Mouse (Mus musculus) macrophage (primary cell): ENCODE data around the gene Rad51b. TPM values are rescaled to one million over a fixed set of nuclear protein-coding genes. Genes with fewer than 3 reads are reported as not detected.
"Not testable (repeated sequence)": the region's sequence is repeated elsewhere in the genome, so short reads cannot be mapped to it uniquely, and the experiment has no call there.

Source experiments
- H3K27ac ChIP-seq: fragments of 350-480 bp; formaldehyde crosslinking; 2 replicates; pipeline ENCODE4 v1.9.0; 2021
- H3K36me3 ChIP-seq: fragments of 350-480 bp; formaldehyde crosslinking; 2 replicates; pipeline ENCODE4 v1.9.0; 2021; ENCODE audit errors: inconsistent target
- H3K4me3 ChIP-seq: fragments of 350-480 bp; formaldehyde crosslinking; 2 replicates; pipeline ENCODE4 v1.9.0; 2021; ENCODE audit errors: inconsistent target
- H3K79me2 ChIP-seq: fragments of 350-480 bp; formaldehyde crosslinking; 2 replicates; pipeline ENCODE4 v1.9.0; 2021; ENCODE audit errors: inconsistent target
- WGBS: methylation state at CpG from one replicate; pipeline ENCODE4 v1.1.7; 2026; ENCODE audit warnings: inconsistent platforms; ENCODE audit not compliant: missing documents; 5-methylcytosine and 5-hydroxymethylcytosine counted together
- polyA plus RNA-seq: library from polyadenylated mRNA; stranded (reverse); fragments of 250-400 nt; gene quantifications from 3 replicates; pipeline ENCODE4 v1.2.4, GENCODE M21; 2018; ENCODE audit warnings: inconsistent platforms

Gene Rad51b
- polyA plus RNA-seq, 1 experiment from 2014 or later, result 1.3 TPM

DNA sequence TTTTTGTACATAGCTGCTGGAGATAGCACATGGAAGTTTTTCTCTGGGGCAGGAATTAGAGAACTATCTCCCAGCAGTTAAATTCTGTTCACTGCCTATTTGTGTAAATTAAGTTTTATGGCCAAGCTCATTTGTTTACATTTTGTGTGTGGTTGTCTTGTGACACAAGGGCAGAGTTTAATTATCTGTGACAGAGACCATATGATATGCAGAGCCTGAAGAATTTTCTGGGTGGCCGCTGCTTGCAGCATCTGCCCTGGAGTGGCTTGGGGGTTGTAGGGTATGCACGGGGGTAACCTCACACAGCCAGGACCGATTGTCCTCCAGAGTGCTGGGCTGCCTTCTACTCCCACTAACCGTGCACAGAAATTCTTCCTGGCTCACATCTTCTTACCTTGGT is 8.9 kb downstream of the Rad51b start:
- 92% methylated on average over 4 of the region's 4 CpGs for WGBS

DNA sequence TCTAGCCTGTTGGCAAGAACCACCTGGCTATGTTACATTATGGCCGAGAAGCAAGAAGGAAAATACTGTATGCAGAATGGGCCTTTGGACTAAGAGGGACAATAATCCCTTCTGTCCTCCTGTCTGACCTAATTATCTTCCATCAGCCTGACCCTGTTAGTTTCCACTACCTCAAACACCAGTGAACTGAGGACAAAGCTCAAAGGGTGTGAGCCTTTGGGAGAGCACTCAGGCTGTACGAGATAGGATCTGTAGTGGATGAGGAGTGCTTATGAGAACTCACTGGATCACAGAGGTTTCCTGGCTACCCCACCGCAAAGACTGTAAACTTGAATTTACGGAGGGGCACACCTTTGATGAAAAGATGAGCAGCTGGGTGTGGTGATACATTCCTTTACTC is 16.6 kb downstream of the Rad51b start:
- Histone ChIP-seq H3K27ac (no peak overlapping the region), H3K79me2 (no peaks in the 10 kb centered on the region), H3K36me3 (no peaks in the 10 kb centered on the region), H3K4me3 (no peak overlapping the region)
- WGBS, result 94% methylated on average over 4 of the region's 4 CpGs

More for the DNA sequence above, 8.9 kb downstream of the Rad51b start:
- Histone ChIP-seq H3K79me2 (no peaks in the 10 kb centered on the region), H3K4me3 (no peak overlapping the region), H3K27ac (no peak overlapping the region), H3K36me3 (no peaks in the 10 kb centered on the region)

DNA sequence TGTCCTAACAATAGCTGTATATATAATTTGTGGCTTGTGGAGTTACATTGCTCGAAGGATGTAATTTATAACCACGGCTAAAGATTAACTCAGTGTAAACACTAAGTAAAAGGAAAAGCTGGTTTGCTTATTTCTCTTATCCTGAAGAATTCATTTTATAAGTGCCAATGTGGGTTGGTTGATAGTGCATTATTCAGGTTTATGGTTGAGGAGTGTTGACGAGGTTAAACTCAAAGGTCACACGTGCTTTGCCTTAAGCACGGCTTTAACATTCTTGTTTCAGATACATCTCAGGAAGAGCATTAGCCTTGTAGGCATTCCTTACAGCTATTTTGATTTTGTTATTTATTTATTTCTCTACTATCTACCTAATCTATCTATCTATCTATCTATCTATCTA is 20.3 kb downstream of the Rad51b start:
- Histone ChIP-seq H3K36me3 (no peaks in the 10 kb centered on the region), H3K4me3 (no peak overlapping the region), H3K27ac (no peak overlapping the region), H3K79me2 (no peaks in the 10 kb centered on the region)
- 94% methylated on average over 5 of the region's 5 CpGs for WGBS

DNA sequence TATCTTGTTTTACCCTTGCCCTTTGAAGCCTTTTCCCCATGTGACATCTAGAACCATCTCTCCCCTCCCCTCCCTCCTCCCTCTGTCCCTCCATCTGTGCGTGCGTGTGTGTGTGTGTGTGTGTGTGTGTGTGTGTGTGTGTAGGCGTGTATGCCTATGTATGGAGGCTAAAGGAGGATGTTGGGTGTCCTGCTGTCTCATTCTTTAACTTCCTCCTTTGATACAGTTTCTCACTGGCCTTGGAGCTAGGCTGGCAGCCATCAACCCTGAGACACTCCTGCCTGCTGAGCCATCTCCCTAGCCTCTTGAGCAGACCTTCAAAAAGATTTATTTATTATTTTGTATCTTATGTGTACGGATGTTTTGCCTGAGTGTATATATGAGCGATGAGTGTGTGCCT is 23.8 kb downstream of the Rad51b start:
- peak overlapping the region; percentile 91 for H3K27ac ChIP-seq
- H3K79me2 ChIP-seq, result no peaks in the 10 kb centered on the region
- H3K36me3 ChIP-seq, result no peaks in the 10 kb centered on the region
- 23% methylated on average over 2 of the region's 5 CpGs for WGBS
- no peak overlapping the region for H3K4me3 ChIP-seq

DNA sequence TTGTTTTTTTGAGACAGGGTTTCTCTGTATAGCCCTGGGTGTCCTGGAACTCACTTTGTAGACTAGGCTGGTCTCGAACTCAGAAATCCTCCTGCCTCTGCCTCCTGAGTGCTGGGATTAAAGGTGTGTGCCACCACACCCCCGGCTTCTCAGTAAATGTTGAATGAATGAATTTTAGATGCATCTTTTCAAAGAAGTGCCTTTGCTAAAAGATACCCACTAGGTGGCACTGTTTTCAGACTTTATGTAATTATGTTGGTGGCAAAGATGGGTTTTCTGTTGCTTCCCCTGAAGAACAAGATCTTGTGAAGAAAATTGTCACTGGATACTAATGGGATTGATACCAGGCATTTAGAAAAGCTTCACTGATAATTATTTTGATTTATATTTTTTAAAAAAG is 25.5 kb downstream of the Rad51b start:
- not testable (repeated sequence) for H3K79me2 ChIP-seq, H3K4me3 ChIP-seq, H3K36me3 ChIP-seq, H3K27ac ChIP-seq
- 69% methylated on average over 2 of the region's 2 CpGs for WGBS

- Histone ChIP-seq H3K4me3 (no peak overlapping the region), H3K36me3 (no peaks in the 10 kb centered on the region), H3K27ac (no peak overlapping the region), H3K79me2 (no peaks in the 10 kb centered on the region)
- WGBS, result 83% methylated on average over 2 of the region's 2 CpGs
Observed at GRCm38 (mm10) chr12:79326236-79326635, 29.2 kb downstream of the Rad51b start.

GRCm38 (mm10) chr12:79326745-79327144 is 29.7 kb downstream of the Rad51b start:
- WGBS, result 96% methylated on average over 2 of the region's 2 CpGs
- no peaks in the 10 kb centered on the region for H3K79me2 ChIP-seq

DNA sequence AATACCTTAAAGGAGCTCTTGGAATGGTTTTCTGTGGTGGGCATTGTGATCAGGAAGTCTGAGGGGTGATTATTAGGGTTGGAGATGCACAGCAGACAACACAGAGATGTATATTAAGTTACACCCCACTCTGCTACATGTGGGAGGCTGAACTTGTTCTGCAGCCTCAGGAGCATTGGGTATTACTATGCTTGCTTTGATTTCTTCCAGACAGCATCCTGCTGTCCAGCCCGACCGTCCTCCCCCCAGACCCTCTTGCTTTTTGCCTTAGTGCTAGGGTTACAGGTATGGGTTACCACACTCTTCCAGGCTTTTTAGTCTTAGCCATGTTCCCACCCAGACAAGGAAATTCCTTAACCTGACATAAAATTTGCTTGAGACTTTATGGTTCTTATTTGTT is 30.8 kb downstream of the Rad51b start:
- Histone ChIP-seq H3K4me3 (no peak overlapping the region), H3K79me2 (no peaks in the 10 kb centered on the region), H3K27ac (no peak overlapping the region), H3K36me3 (no peaks in the 10 kb centered on the region)
- WGBS, result 95% methylated on average over 2 of the region's 2 CpGs

More at GRCm38 (mm10) chr12:79326745-79327144, 29.7 kb downstream of the Rad51b start:
- Histone ChIP-seq H3K36me3 (no peaks in the 10 kb centered on the region), H3K27ac (no peak overlapping the region), H3K4me3 (no peak overlapping the region)

DNA sequence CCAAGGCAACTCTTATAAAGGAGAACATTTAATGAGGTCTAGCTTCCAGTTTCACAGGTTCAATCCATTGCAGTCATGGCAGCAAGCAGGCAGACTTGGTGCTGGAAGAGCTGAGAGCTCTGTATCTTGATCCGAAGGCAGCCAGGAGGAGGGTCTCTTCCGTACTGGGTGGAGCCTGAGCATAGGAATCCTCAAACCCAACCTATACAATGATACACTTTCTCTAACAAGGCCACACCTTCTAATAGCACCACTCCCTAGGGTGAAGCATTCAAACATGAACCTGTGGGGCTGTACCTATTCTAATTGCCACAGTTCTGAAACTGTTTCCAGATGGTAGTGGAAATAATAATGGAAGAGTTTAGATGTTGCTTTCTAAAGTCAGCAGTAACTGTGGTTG is 33.5 kb downstream of the Rad51b start:
- Histone ChIP-seq H3K36me3 (no peaks in the 10 kb centered on the region), H3K27ac (no peak overlapping the region), H3K4me3 (no peak overlapping the region), H3K79me2 (no peaks in the 10 kb centered on the region)
- 91% methylated on average over 2 of the region's 2 CpGs for WGBS

GRCm38 (mm10) chr12:79331722-79332121 is 34.6 kb downstream of the Rad51b start:
- whole genome bisulfite sequencing, result 92% methylated on average over 4 of the region's 4 CpGs
- H3K4me3 ChIP-seq, result no peak overlapping the region
- H3K27ac ChIP-seq, result no peak overlapping the region
- H3K79me2 ChIP-seq, result no peaks in the 10 kb centered on the region
- no peaks in the 10 kb centered on the region for H3K36me3 ChIP-seq

DNA sequence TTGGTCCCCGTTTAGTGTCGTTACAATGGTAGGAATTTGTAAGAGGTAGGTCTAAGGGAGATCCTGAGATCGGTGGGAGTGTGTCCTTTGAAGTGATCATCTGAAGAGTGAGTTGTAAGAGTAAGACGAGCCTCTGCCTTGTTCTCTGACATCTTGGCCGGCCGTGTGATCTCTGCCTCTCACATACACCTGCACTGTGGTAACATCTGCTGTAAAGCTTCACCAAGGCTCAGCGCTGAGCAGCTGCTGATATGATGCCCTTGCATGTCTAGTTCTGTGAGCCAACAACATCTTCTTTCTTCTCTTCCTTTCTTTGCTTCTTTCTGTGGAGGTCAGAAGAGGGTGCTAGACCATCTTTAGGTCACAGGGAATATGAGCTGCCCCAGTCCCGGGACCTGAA is 41.7 kb downstream of the Rad51b start:
- H3K79me2 ChIP-seq, result no peaks in the 10 kb centered on the region
- no peak overlapping the region for H3K4me3 ChIP-seq
- WGBS, result 95% methylated on average over 8 of the region's 8 CpGs
- H3K27ac ChIP-seq, result no peak overlapping the region
- no peaks in the 10 kb centered on the region for H3K36me3 ChIP-seq

GRCm38 (mm10) chr12:79340513-79340912 is 43.4 kb downstream of the Rad51b start:
- Histone ChIP-seq H3K27ac (no peak overlapping the region), H3K4me3 (no peak overlapping the region), H3K36me3 (no peaks in the 10 kb centered on the region), H3K79me2 (no peaks in the 10 kb centered on the region)
- WGBS, result 82% methylated on average over 6 of the region's 6 CpGs

DNA sequence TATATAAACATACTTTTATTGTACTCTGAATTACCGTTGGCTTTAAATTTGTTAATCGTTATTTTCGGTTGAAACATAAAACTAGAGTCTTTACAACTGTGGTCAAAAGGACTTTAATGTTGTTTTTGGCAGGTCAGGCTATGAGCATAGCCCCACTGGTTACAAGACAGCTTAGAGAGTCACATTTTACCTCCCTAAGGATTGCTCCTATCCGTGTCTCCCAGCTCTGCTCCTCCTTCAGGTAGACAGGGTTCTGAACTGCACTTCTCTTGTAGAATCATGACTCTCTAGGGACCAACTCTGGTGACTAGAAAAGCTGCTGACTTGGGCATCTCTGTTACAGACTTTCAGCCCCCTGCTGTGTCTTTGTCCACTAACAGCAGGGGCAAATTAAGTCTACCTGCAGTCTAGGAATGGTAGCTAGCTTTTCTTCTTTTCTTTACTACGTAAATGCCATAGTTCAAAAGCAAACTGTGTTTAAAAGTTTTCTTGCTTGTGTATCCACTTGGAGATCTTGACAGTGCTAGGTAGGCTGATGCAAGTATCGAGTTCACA is 44.3 kb downstream of the Rad51b start:
- no peak overlapping the region for H3K4me3 ChIP-seq
- 93% methylated on average over 6 of the region's 6 CpGs for WGBS
- no peak overlapping the region for H3K27ac ChIP-seq
- H3K79me2 ChIP-seq, result no peaks in the 10 kb centered on the region
- H3K36me3 ChIP-seq, result no peaks in the 10 kb centered on the region

DNA sequence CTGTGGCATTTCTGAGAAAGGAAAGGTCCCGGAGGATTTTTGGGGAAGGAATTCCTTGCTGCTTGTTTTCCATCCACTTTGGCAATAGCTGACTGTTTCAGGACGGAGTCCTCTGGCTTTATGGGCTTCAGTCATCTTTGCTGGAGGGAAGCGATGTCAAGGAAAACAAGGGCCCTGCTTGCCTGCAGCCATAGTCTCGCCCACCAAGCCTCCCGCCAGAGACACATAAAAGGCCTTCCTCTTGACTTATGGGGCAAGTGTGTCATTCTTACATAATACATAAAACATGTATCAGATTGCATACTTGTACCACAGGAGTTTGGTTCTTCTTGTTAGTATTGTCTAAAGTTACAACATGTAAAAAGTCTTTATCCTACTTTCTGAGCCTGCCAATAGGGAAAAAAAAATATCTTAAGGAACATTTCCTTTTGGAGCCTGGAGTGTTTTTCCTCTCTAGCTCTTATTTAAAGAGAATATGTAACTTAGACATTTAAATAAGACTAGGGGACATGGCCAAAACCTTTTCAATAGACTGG is 49.2 kb downstream of the Rad51b start:
- Histone ChIP-seq H3K27ac (no peak overlapping the region), H3K79me2 (no peaks in the 10 kb centered on the region)
- WGBS, result 96% methylated on average over 5 of the region's 5 CpGs

DNA sequence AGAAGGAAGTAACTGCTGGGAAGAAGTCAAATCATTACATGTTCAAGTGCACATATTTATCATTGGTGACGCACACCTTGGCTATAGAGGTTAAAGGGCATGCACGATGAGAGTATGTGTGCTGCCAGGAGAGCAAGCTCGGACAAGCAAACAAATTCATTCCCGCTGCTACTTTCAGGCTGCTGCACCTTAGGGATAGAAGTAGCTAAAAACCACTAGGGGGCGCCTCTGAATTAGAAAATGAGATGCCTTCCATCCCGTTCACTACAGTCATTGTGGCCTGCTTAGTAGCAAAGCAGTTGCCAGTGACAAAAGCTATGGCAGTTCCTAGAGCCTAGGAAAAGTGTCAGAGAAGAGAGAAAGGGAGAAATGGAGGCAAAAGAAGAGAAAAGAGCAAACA is 50.6 kb downstream of the Rad51b start:
- no peaks in the 10 kb centered on the region for H3K79me2 ChIP-seq
- no peak overlapping the region for H3K27ac ChIP-seq
- H3K4me3 ChIP-seq, result no peak overlapping the region
- WGBS, result 18% methylated on average over 6 of the region's 6 CpGs
- H3K36me3 ChIP-seq, result no peaks in the 10 kb centered on the region

More for the DNA sequence above, 49.2 kb downstream of the Rad51b start:
- Histone ChIP-seq H3K4me3 (no peak overlapping the region), H3K36me3 (no peaks in the 10 kb centered on the region)

- peak overlapping the region; percentile 67 for H3K27ac ChIP-seq
- WGBS, result 90% methylated on average over 7 of the region's 7 CpGs
- no peak overlapping the region for H3K4me3 ChIP-seq
- H3K79me2 ChIP-seq, result no peaks in the 10 kb centered on the region
- H3K36me3 ChIP-seq, result no peaks in the 10 kb centered on the region
Observed at GRCm38 (mm10) chr12:79351461-79351860, 54.4 kb downstream of the Rad51b start.
